Mouse (Mus musculus) forebrain, postnatal 0 days (tissue): ENCODE measurements around the gene BC048403. TPM values are rescaled to one million over a fixed set of nuclear protein-coding genes. Genes with fewer than 3 reads are reported as not detected.

Experiments
- ATAC-seq: fragments of 200-750 bp; cut with Nextera tagmentation; 2 replicates; pipeline ENCODE4 v1.8.0; 2017; ENCODE audit warnings: mild to moderate bottlenecking, moderate library complexity
- DNase-seq: peaks from one replicate; pipeline ENCODE4 v3.0.0-alpha.2; 2015
- H3K27ac ChIP-seq: fragments of 300-500 bp; sonication (generic); 2 replicates; pipeline ENCODE4 v1.5.1; 2014; ENCODE audit warnings: low read depth, mild to moderate bottlenecking, antibody characterized with exemption, low read length, moderate library complexity, mixed read lengths
- H3K27me3 ChIP-seq: fragments of 300-500 bp; sonication (generic); 2 replicates; pipeline ENCODE4 v1.6.1; 2014; ENCODE audit warnings: mild to moderate bottlenecking, low read length, mixed read lengths; ENCODE audit not compliant: insufficient read depth
- H3K36me3 ChIP-seq: fragments of 300-500 bp; sonication (generic); 2 replicates; pipeline ENCODE4 v1.6.1; 2014; ENCODE audit warnings: mild to moderate bottlenecking, moderate library complexity; ENCODE audit not compliant: insufficient read depth
- H3K4me1 ChIP-seq: fragments of 300-500 bp; sonication (generic); 2 replicates; pipeline ENCODE4 v1.6.1; 2014; ENCODE audit warnings: antibody characterized with exemption; ENCODE audit not compliant: insufficient read depth
- H3K4me2 ChIP-seq: fragments of 300-500 bp; sonication (generic); 2 replicates; pipeline ENCODE4 v1.6.1; 2014; ENCODE audit warnings: low read depth, mild to moderate bottlenecking, moderate library complexity
- H3K4me3 ChIP-seq: fragments of 300-500 bp; sonication (generic); 2 replicates; pipeline ENCODE4 v1.5.1; 2014; ENCODE audit warnings: low read depth, low read length, mixed read lengths
- H3K9ac ChIP-seq: fragments of 300-500 bp; sonication (generic); 2 replicates; pipeline ENCODE4 v1.6.1; 2014; ENCODE audit warnings: mild to moderate bottlenecking
- H3K9me3 ChIP-seq: fragments of 300-500 bp; sonication (generic); 2 replicates; pipeline ENCODE4 v1.6.1; 2016; ENCODE audit warnings: low read length
- CTCF ChIP-seq: sonication (generic); IDR thresholded peaks from 2 replicates; pipeline ENCODE4 v1.5.1; 2016; ENCODE audit warnings: antibody characterized with exemption, control low read depth, low read depth
- WGBS: fragments of 180-500 bp; shearing (Covaris S2); extraction: QIAGEN DNeasy Blood & Tissue Kit; methylation state at CpG from one replicate; pipeline ENCODE4 v1.1.7; 2014; 5-methylcytosine and 5-hydroxymethylcytosine counted together
- polyA plus RNA-seq: library from polyadenylated mRNA; unstranded; fragments of >200 nt; fragmentation: Nextera tagmentation; extraction: Ambion mirVana; gene quantifications from 2 replicates; pipeline ENCODE4 v1.2.1, GENCODE M21; 2015
- total RNA-seq: library from RNA; depleted of rRNA; stranded (reverse); fragments of >200 nt; gene quantifications from 2 replicates; pipeline ENCODE4 v1.2.3, GENCODE M21; 2014

BC048403 gene
- total and polyA plus RNA-seq, 2 experiments from 2014 or later, result 2.3 to 4.0 TPM

GRCm38 (mm10) chr10:121769711-121770110, 30.0 kb downstream of the BC048403 start:
- TF ChIP-seq CTCF, result no peak
- no peak for DNase-seq
- WGBS, result 92% methylated on average over 5 of the region's 5 CpGs
- Histone ChIP-seq H3K9me3 (no peaks in the 10 kb centered on the region), H3K36me3 (no peaks in the 10 kb centered on the region), H3K4me3 (no peak overlapping the region), H3K4me2 (no peak overlapping the region), H3K9ac (no peak overlapping the region), H3K27ac (no peak overlapping the region), H3K4me1 (peaks cover 5% of the 10 kb centered on the region; the same call in 1 of the 2 replicates), H3K27me3 (no peaks in the 10 kb centered on the region)
- ATAC-seq, result no peak

- Histone ChIP-seq H3K9ac (no peak overlapping the region), H3K4me1 (peaks cover under 1% of the 10 kb centered on the region; the same call in 1 of the 2 replicates), H3K27ac (no peak overlapping the region), H3K4me2 (no peak overlapping the region; the same call in 1 of the 2 replicates), H3K27me3 (no peaks in the 10 kb centered on the region), H3K4me3 (no peak overlapping the region), H3K9me3 (no peaks in the 10 kb centered on the region), H3K36me3 (no peaks in the 10 kb centered on the region)
- ATAC-seq (no peak), DNase-seq (no peak)
- WGBS, result 45% methylated on average over 20 of the region's 20 CpGs
- peak; percentile 47 for TF ChIP-seq CTCF
Measured at GRCm38 (mm10) chr10:121770624-121771577, 31.2 kb downstream of the BC048403 start.

GRCm38 (mm10) chr10:121773813-121774212, 34.1 kb downstream of the BC048403 start:
- WGBS, result 78% methylated on average over 4 of the region's 4 CpGs
- ATAC-seq (no peak), DNase-seq (no peak)
- H3K4me2 ChIP-seq, result no peak overlapping the region
- H3K9me3 ChIP-seq, result no peaks in the 10 kb centered on the region
- no peak for TF ChIP-seq CTCF
- no peaks in the 10 kb centered on the region for H3K4me1 ChIP-seq
- no peak overlapping the region for H3K4me3 ChIP-seq
- no peaks in the 10 kb centered on the region for H3K36me3 ChIP-seq
- H3K9ac ChIP-seq, result no peak overlapping the region
- no peaks in the 10 kb centered on the region for H3K27me3 ChIP-seq
- no peak overlapping the region for H3K27ac ChIP-seq

- Histone ChIP-seq H3K4me2 (no peak overlapping the region), H3K27me3 (no peaks in the 10 kb centered on the region), H3K9me3 (no peaks in the 10 kb centered on the region), H3K9ac (no peak overlapping the region), H3K36me3 (no peaks in the 10 kb centered on the region), H3K27ac (no peak overlapping the region), H3K4me1 (no peaks in the 10 kb centered on the region), H3K4me3 (no peak overlapping the region)
- no peak for ATAC-seq
- no peak for TF ChIP-seq CTCF
- 44% methylated on average over 3 of the region's 3 CpGs for WGBS
- DNase-seq, result no peak
Measured at GRCm38 (mm10) chr10:121775990-121776389, 36.3 kb downstream of the BC048403 start.

DNA sequence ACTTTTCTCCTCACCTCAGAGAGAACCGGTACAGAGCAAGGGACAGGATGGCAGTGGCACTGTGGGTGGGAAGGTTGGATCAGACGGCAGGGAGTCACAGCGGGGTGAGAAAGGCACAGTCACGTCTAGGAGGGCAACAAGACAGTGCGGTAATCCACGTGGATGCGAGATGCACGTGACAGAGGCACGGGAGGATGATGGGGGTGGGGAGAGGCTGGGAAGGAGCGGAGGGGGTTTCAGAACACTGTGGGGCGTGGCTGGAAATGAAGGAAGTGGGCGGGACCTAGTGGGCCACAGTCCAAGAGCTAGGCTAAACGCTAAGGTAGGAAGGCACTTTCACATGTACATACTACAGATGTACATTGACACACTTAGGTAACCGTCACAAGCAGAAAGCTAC, 41.4 kb downstream of the BC048403 start:
- Histone ChIP-seq H3K9me3 (no peaks in the 10 kb centered on the region), H3K36me3 (peaks cover 34% of the 10 kb centered on the region), H3K4me3 (no peak overlapping the region), H3K9ac (no peak overlapping the region), H3K27me3 (no peaks in the 10 kb centered on the region), H3K4me1 (no peaks in the 10 kb centered on the region), H3K27ac (no peak overlapping the region), H3K4me2 (no peak overlapping the region)
- no peak for TF ChIP-seq CTCF
- WGBS, result 54% methylated on average over 14 of the region's 14 CpGs
- no peak for DNase-seq
- ATAC-seq, result peak; percentile 36; the same call in 1 of the 2 replicates

DNA sequence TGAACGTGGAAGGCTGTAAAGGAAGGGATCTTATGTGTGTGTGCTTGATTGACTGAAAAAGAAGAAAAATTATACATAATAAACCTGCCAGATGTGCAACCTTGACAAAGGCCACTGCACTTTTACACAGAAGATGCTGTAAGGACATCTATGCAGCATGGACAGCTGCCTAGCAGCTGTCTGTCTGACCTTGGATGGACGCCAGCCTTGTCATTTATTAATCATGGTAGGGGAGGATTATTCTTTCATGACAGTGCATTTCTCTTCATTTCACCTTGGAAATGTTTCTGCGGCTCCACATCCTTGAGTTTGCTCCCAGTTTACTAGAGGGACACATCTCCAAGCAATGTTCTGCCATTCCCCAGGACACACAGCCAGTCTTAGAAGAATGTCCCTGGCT, 48.8 kb downstream of the BC048403 start:
- Histone ChIP-seq H3K9ac (no peak overlapping the region), H3K27ac (no peak overlapping the region), H3K36me3 (peaks cover 42% of the 10 kb centered on the region), H3K4me1 (no peaks in the 10 kb centered on the region), H3K27me3 (no peaks in the 10 kb centered on the region), H3K4me2 (no peak overlapping the region), H3K9me3 (no peaks in the 10 kb centered on the region), H3K4me3 (no peak overlapping the region)
- DNase-seq (no peak), ATAC-seq (no peak)
- no peak for TF ChIP-seq CTCF
- WGBS, result 92% methylated on average over 3 of the region's 3 CpGs

DNA sequence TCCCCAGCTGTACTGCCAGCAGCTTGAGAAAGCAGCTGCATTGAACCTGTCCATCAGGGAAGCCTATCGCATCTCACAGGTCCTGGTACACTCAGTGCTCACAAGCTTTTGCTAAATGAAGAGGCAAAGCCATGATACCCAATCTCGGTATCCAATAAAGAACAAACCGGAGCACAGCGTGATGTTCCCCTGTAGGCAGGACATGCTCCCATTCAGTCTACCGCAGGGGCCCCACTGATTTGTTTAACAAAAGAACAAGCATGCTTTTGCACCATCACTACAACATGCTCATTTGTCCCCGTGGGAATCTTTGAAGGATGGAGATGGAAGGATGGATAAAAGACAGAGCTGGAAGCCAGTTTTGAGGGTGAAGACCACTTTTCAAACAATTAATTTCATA, 50.3 kb downstream of the BC048403 start:
- Histone ChIP-seq H3K4me2 (no peak overlapping the region), H3K4me1 (no peaks in the 10 kb centered on the region), H3K27ac (no peak overlapping the region), H3K36me3 (peaks cover 35% of the 10 kb centered on the region), H3K9ac (no peak overlapping the region), H3K9me3 (no peaks in the 10 kb centered on the region), H3K4me3 (no peak overlapping the region), H3K27me3 (no peaks in the 10 kb centered on the region)
- ATAC-seq, result no peak
- 17% methylated on average over 6 of the region's 6 CpGs for WGBS
- no peak for TF ChIP-seq CTCF
- DNase-seq, result no peak
